Mouse (Mus musculus) ES-Bruce4 (cell line): ENCODE measurements around the gene Tmigd1.

Experiments used
- CTCF ChIP-seq: IDR thresholded peaks from one replicate; pipeline ENCODE4 v1.8.1; 2011; ENCODE audit warnings: low read depth, low read length
- POLR2A ChIP-seq: IDR thresholded peaks from one replicate; pipeline ENCODE4 v1.8.1; 2011; ENCODE audit warnings: low read length; ENCODE audit not compliant: insufficient read depth

DNA sequence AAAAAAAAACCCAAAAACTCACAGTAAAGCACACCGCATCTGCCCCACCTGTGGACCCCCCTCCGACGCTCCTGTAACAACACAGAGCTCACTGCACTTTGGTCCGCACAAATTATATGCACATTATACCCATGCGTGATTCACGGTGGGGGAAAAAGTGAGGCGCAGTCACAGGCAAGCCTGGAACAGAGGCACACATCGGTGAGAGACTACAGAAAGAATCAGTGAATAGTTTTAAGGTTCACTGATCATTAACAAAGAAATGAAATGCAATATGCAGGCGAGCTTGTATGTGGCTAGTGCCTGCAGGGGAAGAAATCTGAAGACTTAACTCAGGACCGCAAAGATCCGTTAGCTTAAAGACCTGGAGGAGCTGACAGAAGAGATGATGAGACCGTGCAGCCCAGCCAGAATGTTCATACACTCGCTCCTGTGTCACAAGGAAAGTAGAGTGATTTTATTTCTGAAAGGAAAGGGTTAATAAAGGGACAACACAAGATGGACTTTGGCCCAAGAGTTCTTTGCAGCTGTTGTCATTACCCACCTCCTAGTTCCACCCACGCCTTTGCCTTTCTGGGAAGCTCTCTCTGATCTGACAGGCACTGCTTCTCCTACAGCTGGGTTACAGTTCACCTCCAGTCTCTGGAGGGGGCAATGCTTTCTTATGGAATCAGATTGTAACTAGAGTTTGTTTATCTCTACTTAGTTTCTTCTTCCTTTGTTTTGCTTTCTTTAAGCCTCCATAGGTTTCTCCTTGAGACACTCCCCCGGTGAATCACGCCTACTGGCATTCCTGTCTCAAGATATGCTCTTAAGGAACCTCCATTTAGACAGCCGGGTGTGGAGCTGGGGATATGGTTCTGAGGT lies 47.3 kb upstream of the Tmigd1 start:
- no peak for TF ChIP-seq POLR2A
- TF ChIP-seq CTCF: no peak
